Mouse (Mus musculus) intestine, embryonic 15.5 days (tissue): ENCODE measurements around the gene Rars. TPM values are rescaled to one million over a fixed set of nuclear protein-coding genes. Genes with fewer than 3 reads are reported as not detected.
A peak's percentile ranks its signal among the peaks of the same experiment; 100 is the strongest.

Experiments
- ATAC-seq: fragments of 200-750 bp; cut with Nextera tagmentation; 2 replicates; pipeline ENCODE4 v1.8.0; 2017; ENCODE audit warnings: moderate TSS enrichment, moderate library complexity
- H3K27ac ChIP-seq: fragments of 300-500 bp; sonication (generic); 2 replicates; pipeline ENCODE4 v1.5.1; 2015; ENCODE audit warnings: mild to moderate bottlenecking, inconsistent platforms
- H3K27me3 ChIP-seq: fragments of 300-500 bp; sonication (generic); replicated peaks from 2 replicates; pipeline ENCODE4 v1.6.1; 2015; ENCODE audit warnings: inconsistent platforms
- H3K36me3 ChIP-seq: fragments of 300-500 bp; sonication (generic); 2 replicates; pipeline ENCODE4 v1.6.1; 2015; ENCODE audit warnings: inconsistent platforms
- H3K4me1 ChIP-seq: fragments of 300-500 bp; sonication (generic); replicated peaks from 2 replicates; pipeline ENCODE4 v1.6.1; 2015; ENCODE audit warnings: inconsistent platforms
- H3K4me2 ChIP-seq: fragments of 300-500 bp; sonication (generic); replicated peaks from 2 replicates; pipeline ENCODE4 v1.6.1; 2015; ENCODE audit warnings: mild to moderate bottlenecking, inconsistent platforms
- H3K4me3 ChIP-seq: fragments of 300-500 bp; sonication (generic); replicated peaks from 2 replicates; pipeline ENCODE4 v1.5.1; 2015; ENCODE audit warnings: inconsistent platforms
- H3K9ac ChIP-seq: fragments of 300-500 bp; sonication (generic); 2 replicates; pipeline ENCODE4 v1.6.1; 2015; ENCODE audit warnings: inconsistent platforms
- H3K9me3 ChIP-seq: fragments of 300-500 bp; sonication (generic); 2 replicates; pipeline ENCODE4 v1.6.1; 2016; ENCODE audit warnings: inconsistent platforms
- WGBS: fragments of 180-500 bp; shearing (Covaris S2); methylation state at CpG from one replicate; pipeline ENCODE4 v1.1.7; 2015; 5-methylcytosine and 5-hydroxymethylcytosine counted together
- polyA plus RNA-seq: library from polyadenylated mRNA; unstranded; fragments of >200 nt; fragmentation: Nextera tagmentation; extraction: Ambion mirVana; gene quantifications from 2 replicates; pipeline ENCODE4 v1.2.1, GENCODE M21; 2015

Rars gene
- polyA plus RNA-seq, result 118 and 122 TPM in 2 replicates

DNA sequence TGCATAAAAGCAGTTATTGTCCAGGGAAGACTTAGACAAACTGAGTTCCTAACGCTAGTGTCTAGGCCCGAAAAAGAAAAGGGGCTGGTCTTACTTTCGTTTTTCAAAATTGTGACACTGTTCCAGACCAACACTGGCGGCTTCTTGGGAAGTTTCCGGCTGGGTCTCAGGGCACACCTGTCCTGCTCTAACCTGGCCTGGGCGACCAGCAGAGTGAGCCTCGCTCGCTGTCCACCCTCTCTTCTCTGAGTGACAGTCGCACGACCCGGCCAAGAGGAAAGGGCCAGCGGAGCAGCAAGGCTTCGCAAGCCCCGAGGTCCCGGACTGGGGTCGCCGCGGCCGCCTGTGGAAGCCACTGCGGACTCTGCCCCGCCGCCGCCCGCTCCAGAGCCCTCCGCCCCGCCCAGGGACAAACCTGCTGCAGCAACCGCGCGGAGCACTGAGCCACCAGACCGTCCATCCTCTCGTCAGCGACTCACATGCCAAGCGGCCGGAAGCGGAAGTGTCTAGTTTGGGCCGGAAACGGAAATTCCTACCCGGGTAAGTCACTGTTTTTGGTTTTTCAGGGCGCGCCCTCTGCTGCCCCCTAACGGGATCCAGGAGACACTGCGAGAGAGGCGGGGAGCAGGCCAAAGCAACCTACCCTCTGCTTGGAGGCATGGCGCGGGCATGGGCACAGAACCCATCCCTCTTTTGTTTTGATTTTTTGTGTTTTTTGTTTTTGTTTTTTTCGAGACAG lies at the start of gene Rars:
Gene Rars (minus strand): TSS at position 485 of the 739 bp plus-strand sequence.
- Histone ChIP-seq H3K9ac (peak within 1 kb of the TSS; percentile 76), H3K9me3 (no peaks in the 10 kb centered on the region), H3K4me1 (no peaks in the 10 kb centered on the region; the same call in 1 of the 2 replicates), H3K4me2 (peak within 1 kb of the TSS; percentile 58), H3K4me3 (peak within 1 kb of the TSS; percentile 91), H3K36me3 (peaks cover 12% of the 10 kb centered on the region; the same call in 1 of the 2 replicates), H3K27ac (peak within 1 kb of the TSS; percentile 73), H3K27me3 (no peaks in the 10 kb centered on the region)
- peak; percentile 87 for ATAC-seq
- under 1% methylated on average over 46 of the region's 46 CpGs for WGBS

DNA sequence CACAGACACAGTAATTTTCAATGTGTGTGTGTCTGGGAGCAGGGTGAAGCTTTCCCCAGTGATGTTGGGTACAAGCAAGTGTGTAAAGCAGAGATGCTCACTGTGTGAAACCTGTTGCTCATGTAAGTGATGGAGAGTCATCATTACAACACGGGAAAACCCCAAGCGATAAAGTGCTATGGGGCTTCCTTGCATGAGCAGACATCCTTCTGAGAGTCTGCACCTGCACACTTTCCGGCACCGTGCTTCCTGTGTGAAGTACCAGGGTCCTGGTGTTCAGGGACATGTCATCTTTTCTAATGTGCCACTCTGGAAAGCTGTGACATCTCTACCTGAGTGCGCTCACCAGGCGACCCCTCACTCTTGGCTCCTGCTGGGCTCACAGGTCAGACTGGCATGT lies 48.5 kb upstream of the Rars start:
- no peaks in the 10 kb centered on the region for H3K9me3 ChIP-seq
- no peak overlapping the region for H3K9ac ChIP-seq
- no peaks in the 10 kb centered on the region for H3K27me3 ChIP-seq
- no peak overlapping the region for H3K4me2 ChIP-seq
- ATAC-seq, result no peak
- 92% methylated on average over 6 of the region's 6 CpGs for WGBS
- no peak overlapping the region for H3K4me3 ChIP-seq
- no peaks in the 10 kb centered on the region for H3K4me1 ChIP-seq
- H3K27ac ChIP-seq, result no peak overlapping the region
- H3K36me3 ChIP-seq, result 0 out of 2 replicates have a peak, but pooled peaks cover 2% of the 10 kb centered on the region

DNA sequence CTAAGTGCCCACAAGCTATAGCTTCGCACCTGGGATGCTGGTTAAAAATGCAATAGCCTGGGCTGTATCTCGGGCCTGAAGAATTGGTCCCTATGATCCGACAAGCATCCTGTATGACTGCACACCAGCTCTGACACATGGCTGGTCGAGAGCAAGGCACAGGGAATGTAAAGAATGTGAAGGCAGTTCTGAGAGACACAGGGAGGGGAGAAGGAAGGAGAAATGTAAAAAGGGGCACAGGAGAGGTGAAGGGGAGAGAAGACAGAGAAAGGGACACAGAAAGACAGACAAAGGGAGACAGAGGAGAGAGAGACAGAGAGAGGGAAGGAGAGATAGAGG lies 44.2 kb upstream of the Rars start:
- H3K4me3 ChIP-seq, result no peak overlapping the region
- no peak overlapping the region for H3K9ac ChIP-seq
- H3K36me3 ChIP-seq, result 0 out of 2 replicates have a peak, but pooled peaks cover 2% of the 10 kb centered on the region
- no peak overlapping the region for H3K4me2 ChIP-seq
- peaks cover 6% of the 10 kb centered on the region for H3K4me1 ChIP-seq
- no peaks in the 10 kb centered on the region for H3K27me3 ChIP-seq
- H3K9me3 ChIP-seq, result no peaks in the 10 kb centered on the region
- 46% methylated on average over 4 of the region's 4 CpGs for WGBS
- ATAC-seq, result no peak
- H3K27ac ChIP-seq, result no peak overlapping the region

DNA sequence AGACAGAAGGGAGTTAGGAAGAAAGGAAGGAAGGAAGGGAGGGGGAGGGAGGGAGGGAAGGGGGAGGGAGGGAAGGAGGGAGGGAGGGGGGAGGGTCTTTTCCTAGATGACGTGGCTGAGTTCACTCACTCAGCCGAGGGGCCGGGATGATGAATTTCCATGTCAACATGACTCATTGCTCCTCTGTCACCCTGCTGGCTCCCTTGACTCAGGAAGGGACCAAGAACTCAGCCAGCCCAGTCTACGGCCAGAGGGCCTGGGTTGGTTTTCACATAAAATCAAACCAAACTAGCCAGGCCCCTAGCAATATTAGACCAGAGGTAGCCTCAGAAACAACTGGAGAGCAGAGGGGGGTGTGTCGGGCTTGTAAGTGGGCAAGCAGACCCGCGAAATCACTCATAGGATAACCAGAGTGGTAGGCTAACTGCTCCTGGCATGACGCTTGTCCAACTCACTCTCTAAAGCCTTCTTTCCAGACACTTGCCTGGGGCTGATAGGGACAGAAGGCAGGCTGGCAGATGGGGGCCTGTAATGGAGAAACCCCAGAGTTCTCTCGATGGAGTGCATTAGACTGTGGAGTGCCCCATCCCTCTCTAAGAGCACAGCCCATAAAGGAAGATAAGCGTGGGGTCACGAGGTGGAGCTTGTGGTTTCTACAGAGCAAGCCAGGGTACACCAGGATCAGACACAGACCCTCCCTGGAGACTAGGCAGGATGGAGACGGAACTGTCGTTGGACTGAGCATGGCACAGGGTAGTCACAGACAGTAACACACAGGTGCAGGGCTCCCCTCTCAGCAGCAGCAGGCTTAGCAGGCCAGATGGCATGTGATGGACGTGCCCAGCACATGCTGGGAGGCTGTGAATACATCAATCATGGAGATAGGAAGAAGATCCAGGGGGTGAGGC lies 43.6 kb upstream of the Rars start:
- peaks cover 7% of the 10 kb centered on the region for H3K4me1 ChIP-seq
- ATAC-seq, result no peak
- H3K4me2 ChIP-seq, result no peak overlapping the region
- no peak overlapping the region for H3K27ac ChIP-seq
- no peak overlapping the region for H3K9ac ChIP-seq
- H3K36me3 ChIP-seq, result 0 out of 2 replicates have a peak, but pooled peaks cover 2% of the 10 kb centered on the region
- H3K4me3 ChIP-seq, result no peak overlapping the region
- WGBS, result 60% methylated on average over 14 of the region's 14 CpGs
- H3K9me3 ChIP-seq, result no peaks in the 10 kb centered on the region
- no peaks in the 10 kb centered on the region for H3K27me3 ChIP-seq

DNA sequence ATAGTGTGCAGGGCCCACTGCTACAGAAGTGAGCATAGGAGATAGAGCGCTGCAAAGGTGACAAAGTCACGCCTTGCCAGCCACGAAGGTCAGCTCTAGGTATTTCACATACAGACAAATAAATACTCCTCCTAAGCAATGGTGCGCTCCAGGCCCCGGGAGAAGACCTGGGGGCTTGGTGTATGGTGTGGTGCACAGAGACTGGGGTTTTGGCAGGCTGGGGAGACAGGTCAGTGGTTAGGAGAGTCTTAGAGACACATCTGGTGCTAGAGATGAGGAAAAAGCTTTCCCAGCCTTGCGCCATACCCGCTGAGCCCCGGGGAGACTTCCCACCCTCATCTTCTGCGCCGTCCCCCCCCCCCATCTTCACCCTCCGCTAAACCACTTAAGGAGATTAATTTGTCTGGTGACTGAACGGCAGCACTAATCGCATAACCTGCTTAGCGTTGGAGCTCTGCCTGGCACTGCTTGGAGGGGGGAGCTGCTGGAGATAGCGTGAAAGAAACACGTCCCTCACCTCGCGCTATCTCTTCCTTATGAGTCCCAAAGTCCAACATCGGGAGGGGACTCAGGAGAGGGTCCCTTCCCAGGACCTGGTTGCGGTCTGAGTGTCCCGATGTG lies 39.4 kb upstream of the Rars start:
- ATAC-seq, result peak; percentile 47
- no peak overlapping the region for H3K9ac ChIP-seq
- no peak overlapping the region for H3K27ac ChIP-seq
- H3K4me3 ChIP-seq, result no peak overlapping the region
- H3K27me3 ChIP-seq, result no peaks in the 10 kb centered on the region
- H3K4me2 ChIP-seq, result no peak overlapping the region
- no peaks in the 10 kb centered on the region for H3K36me3 ChIP-seq
- 35% methylated on average over 21 of the region's 21 CpGs for WGBS
- H3K4me1 ChIP-seq, result peaks cover 7% of the 10 kb centered on the region
- H3K9me3 ChIP-seq, result no peaks in the 10 kb centered on the region

DNA sequence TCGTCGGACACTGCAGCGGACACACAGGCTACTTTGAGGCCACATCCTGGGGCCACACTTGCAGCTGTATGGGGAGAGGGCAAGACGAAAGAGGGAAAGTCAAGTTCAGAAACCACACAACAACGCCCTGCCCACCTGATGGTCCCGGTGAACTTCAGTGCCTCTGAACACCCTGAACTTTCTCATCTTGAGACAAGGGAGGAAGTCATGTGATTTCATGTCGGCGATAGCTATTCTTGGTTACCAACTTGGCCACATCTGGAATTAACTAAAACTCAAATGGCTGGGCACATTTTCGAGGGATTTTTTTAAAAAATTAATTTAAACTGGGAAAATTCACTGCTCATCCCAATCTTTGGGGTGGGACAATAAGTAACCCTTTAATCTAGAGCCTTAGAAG lies 36.7 kb upstream of the Rars start:
- H3K4me1 ChIP-seq, result peaks cover 7% of the 10 kb centered on the region
- H3K9ac ChIP-seq, result no peak overlapping the region
- no peak for ATAC-seq
- H3K4me3 ChIP-seq, result no peak overlapping the region
- H3K9me3 ChIP-seq, result no peaks in the 10 kb centered on the region
- 85% methylated on average over 9 of the region's 9 CpGs for WGBS
- H3K27ac ChIP-seq, result no peak overlapping the region
- H3K36me3 ChIP-seq, result no peaks in the 10 kb centered on the region; the same call in 1 of the 2 replicates
- H3K27me3 ChIP-seq, result no peaks in the 10 kb centered on the region
- no peak overlapping the region for H3K4me2 ChIP-seq

DNA sequence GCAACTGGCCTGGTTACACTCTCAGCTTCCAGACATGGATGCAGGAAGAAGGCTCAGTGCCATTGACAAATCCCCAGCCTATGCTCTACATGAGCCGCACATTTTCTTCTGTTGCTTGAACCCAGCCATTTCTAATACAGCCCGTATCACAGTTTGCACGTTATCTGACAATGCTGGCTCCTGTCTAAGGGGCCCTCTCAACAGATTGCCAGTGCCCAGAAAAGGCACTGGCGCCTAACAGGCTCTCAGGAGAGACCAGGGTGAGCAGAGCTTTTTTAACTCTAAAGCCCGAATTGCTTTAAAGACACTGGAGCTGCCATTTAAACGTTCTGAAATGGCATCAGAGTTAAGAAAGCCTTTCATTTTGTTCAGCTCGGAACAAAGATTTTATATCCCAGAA lies 31.8 kb upstream of the Rars start:
- Histone ChIP-seq H3K4me2 (no peak overlapping the region), H3K9me3 (no peaks in the 10 kb centered on the region), H3K4me1 (no peaks in the 10 kb centered on the region), H3K27me3 (no peaks in the 10 kb centered on the region), H3K27ac (no peak overlapping the region), H3K4me3 (no peak overlapping the region), H3K36me3 (no peaks in the 10 kb centered on the region; the same call in 1 of the 2 replicates), H3K9ac (no peak overlapping the region)
- ATAC-seq, result no peak
- 75% methylated on average over 7 of the region's 7 CpGs for WGBS

DNA sequence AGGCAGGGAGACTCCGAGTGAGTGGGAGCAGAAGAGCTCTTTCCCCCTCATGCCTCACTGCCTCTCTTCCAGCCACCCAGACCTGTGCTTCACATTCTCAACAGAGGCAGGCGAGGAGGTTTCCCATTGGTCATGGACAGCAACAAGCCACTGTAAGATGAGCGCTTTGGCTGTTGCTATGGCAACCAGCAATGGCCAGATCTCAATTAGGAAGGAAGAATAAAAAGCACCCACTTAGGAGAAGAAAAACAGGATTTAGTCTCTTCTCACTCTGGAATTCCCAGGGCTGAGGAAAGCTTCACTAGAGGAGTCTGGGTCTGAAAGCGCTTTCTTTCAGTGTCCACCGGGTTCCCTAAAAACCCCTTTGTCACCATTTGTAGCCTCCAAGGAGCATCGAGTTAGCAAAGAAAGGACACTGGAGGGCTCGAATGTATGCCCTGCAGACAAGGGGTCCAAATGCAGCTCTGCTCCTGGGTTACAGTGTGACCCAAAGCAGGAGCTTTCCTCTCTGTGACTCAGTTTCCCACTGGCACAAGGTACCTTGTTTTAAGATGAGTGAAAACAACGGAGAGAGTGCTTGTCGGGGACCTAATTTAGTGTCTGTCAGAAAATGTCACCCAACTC lies 30.8 kb upstream of the Rars start:
- Histone ChIP-seq H3K9me3 (no peaks in the 10 kb centered on the region), H3K4me1 (no peaks in the 10 kb centered on the region), H3K4me2 (no peak overlapping the region), H3K36me3 (no peaks in the 10 kb centered on the region; the same call in 1 of the 2 replicates), H3K9ac (no peak overlapping the region), H3K4me3 (no peak overlapping the region), H3K27me3 (no peaks in the 10 kb centered on the region), H3K27ac (no peak overlapping the region)
- WGBS, result 44% methylated on average over 9 of the region's 9 CpGs
- peak; percentile 70 for ATAC-seq

DNA sequence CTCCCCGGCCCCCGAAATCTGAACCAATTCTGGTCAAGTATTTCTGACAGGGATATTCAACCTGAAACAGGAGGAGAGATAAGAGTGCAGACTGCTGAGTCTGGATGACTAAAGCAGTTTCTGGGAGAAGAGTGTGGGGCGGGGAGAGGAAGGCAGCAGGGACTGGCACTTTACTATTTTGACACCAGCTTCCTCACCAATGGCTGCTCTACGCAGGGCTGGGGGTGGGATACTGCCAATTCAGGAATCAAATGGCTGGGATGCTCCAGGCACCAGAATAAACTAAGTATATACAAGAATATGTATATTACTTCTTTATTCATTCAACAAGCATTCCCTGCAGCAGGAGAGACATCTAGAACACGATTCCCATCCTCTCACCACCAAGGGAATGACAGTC lies 29.3 kb upstream of the Rars start:
- WGBS, result 93% methylated on average over 5 of the region's 5 CpGs
- no peak overlapping the region for H3K9ac ChIP-seq
- no peak overlapping the region for H3K27ac ChIP-seq
- H3K4me1 ChIP-seq, result no peaks in the 10 kb centered on the region
- no peaks in the 10 kb centered on the region for H3K9me3 ChIP-seq
- no peak overlapping the region for H3K4me2 ChIP-seq
- no peaks in the 10 kb centered on the region for H3K27me3 ChIP-seq
- H3K36me3 ChIP-seq, result no peaks in the 10 kb centered on the region; the same call in 1 of the 2 replicates
- no peak for ATAC-seq
- H3K4me3 ChIP-seq, result no peak overlapping the region

DNA sequence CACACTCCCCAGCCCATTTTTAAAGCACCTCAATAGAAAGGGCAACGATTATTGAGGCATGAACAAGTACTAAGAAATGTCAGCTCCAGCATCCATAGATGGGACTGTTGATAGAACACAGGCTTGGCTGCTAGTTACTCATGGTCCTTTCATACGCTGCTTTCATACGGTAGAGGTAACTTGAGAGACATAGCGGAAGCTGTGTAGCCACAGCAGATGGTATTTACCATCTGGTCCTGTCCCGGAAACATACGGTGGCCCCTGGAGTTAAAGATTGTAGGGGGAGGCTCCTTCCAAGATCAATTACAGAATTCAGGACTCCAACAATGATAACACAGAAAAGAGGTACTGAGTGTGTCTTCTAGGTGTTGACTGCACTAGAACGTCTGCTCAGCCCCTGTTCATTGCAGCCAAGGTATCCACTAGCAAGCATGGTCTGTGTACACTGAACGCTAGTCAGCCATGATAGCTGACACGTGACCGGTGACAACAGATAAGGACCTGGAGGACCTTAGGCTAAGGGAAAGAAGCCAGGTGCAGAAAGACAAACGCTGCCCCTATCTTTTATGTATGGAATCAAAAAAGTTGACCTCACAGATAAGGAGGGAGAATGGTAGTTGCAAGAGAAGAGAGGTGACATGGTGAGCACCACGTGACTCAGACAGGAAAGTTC lies 23.2 kb upstream of the Rars start:
- WGBS, result 72% methylated on average over 12 of the region's 12 CpGs
- peak; percentile 68 for ATAC-seq

DNA sequence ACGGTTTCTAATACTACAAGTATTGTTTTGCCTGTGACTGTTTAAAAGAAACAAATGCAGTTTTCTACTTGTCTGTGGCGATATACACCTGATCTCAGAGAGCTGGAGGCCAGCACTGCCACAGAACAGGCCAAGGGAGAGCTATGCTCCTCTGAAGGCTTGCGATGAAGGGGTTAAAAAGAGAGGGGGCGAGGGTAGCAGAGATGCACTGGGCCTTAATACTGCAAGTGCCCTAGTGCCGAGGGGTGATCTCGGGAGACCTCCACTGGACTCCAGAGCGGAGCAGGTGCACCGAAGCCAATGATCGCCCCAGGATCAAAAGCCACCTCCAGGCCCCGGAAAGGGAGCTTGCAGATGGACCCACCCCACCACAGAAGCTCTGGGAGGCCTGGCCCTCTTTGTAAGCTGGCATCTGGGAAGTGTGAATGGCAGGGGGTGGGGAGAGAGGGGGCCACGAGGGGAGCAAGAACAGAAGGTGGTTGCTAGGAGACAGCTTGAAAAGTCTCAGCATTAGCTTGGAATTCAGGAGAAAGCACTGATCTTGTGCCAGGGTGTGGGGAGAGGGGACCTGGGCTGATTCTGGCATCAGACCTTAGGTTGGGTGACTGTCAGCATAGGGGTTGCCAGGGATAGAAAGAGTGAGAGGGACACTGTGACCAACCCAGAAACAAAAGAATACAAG lies 22.2 kb upstream of the Rars start:
- H3K4me1 ChIP-seq, result no peaks in the 10 kb centered on the region

More for the DNA sequence above, 23.2 kb upstream of the Rars start:
- Histone ChIP-seq H3K9me3 (no peaks in the 10 kb centered on the region), H3K36me3 (peaks cover 3% of the 10 kb centered on the region; the same call in 1 of the 2 replicates), H3K27me3 (no peaks in the 10 kb centered on the region), H3K27ac (no peak overlapping the region), H3K4me1 (no peaks in the 10 kb centered on the region), H3K9ac (no peak overlapping the region), H3K4me3 (no peak overlapping the region), H3K4me2 (no peak overlapping the region)

More for the DNA sequence above, 22.2 kb upstream of the Rars start:
- ATAC-seq, result no peak
- WGBS, result 60% methylated on average over 11 of the region's 11 CpGs
- H3K27me3 ChIP-seq, result no peaks in the 10 kb centered on the region
- no peak overlapping the region for H3K4me3 ChIP-seq
- H3K9ac ChIP-seq, result no peak overlapping the region
- H3K36me3 ChIP-seq, result peaks cover 3% of the 10 kb centered on the region
- H3K9me3 ChIP-seq, result no peaks in the 10 kb centered on the region
- no peak overlapping the region for H3K27ac ChIP-seq
- no peak overlapping the region for H3K4me2 ChIP-seq
